ENCODE assay signal across 14 mouse cellular contexts in genomic region chr11:62026345-62026815, GRCm38 (mm10).
DNase-seq lines count a peak whose midpoint lies in the region; ATAC-seq and TF ChIP-seq lines count a peak whose summit lies in the region.
"Had no signal": no experiment of that assay in that cellular context is flagged by ENCODE, and none has a peak within 500 bp of the region (broad histone marks: within the 10 kb centered on the region; RNA-seq: fewer than 3 reads in every experiment).

No protein-coding gene starts in this region.

- TF ChIP-seq CTCF in kidney, postnatal 0 days (IDR thresholded peaks at IDR 0.05; ENCODE audit: low read depth), result no peak

- no peaks in the 10 kb centered on the region for H3K36me3 ChIP-seq in kidney, postnatal 0 days (ENCODE audit: insufficient read depth, low read length)
- no peaks in the 10 kb centered on the region for H3K36me3 ChIP-seq in midbrain, embryonic 14.5 days (ENCODE audit: control insufficient read depth, insufficient read depth, low read length)
- H3K36me3 ChIP-seq in midbrain, embryonic 16.5 days (ENCODE audit: control insufficient read depth, insufficient read depth, low read length), result no peaks in the 10 kb centered on the region

- 0 out of 2 replicates have a peak, but pooled peaks cover 5% of the 10 kb centered on the region for H3K4me1 ChIP-seq in kidney, postnatal 0 days (replicated peaks; ENCODE audit: insufficient read depth, low read length)
- H3K4me1 ChIP-seq in midbrain, embryonic 14.5 days (ENCODE audit: control insufficient read depth, insufficient read depth, low read length), result no peaks in the 10 kb centered on the region
- peaks cover 7% of the 10 kb centered on the region for H3K4me1 ChIP-seq in midbrain, embryonic 16.5 days (ENCODE audit: control insufficient read depth, insufficient read depth, low read length)

- no peak overlapping the region for H3K4me2 ChIP-seq in kidney, postnatal 0 days (ENCODE audit: low read length)
- no peak overlapping the region for H3K4me2 ChIP-seq in midbrain, embryonic 14.5 days (ENCODE audit: low read length)
- H3K4me2 ChIP-seq in midbrain, embryonic 16.5 days (ENCODE audit: low read length), result no peak overlapping the region
- H3K4me2 ChIP-seq: liver, embryonic 15.5 days had no signal

- H3K9ac ChIP-seq in kidney, postnatal 0 days (ENCODE audit: low read depth, low read length), result no peak overlapping the region
- H3K9ac ChIP-seq in midbrain, embryonic 14.5 days (replicated peaks; ENCODE audit: low read length), result no peak overlapping the region
- no peak overlapping the region for H3K9ac ChIP-seq in midbrain, embryonic 16.5 days (ENCODE audit: low read depth, low read length)
- H3K9ac ChIP-seq: liver, embryonic 15.5 days had no signal

- H3K27ac ChIP-seq in kidney, postnatal 0 days, result peak overlapping the region; percentile 19; the same call in 1 of the 2 replicates
- no peak overlapping the region for H3K27ac ChIP-seq in midbrain, embryonic 14.5 days (replicated peaks; ENCODE audit: low read depth, low read length)
- H3K27ac ChIP-seq in midbrain, embryonic 16.5 days (ENCODE audit: low read length), result no peak overlapping the region
- H3K27ac ChIP-seq: liver, embryonic 15.5 days; stomach, postnatal 0 days had no signal

- peak; percentile 32 for DNase-seq in kidney, postnatal 0 days (ENCODE audit: low spot score)
- no peak for DNase-seq in kidney, postnatal 25 days
- peak; percentile 21 for DNase-seq in midbrain, embryonic 14.5 days
- DNase-seq in cerebellum, adult 11-12 months, result peak; percentile 90
- peak; percentile 87 for DNase-seq in cerebellum, postnatal 25 days
- DNase-seq in Muller cell, postnatal 12 days (ENCODE audit: inconsistent ontology term), result no peak
- DNase-seq: gastrocnemius, postnatal 25 days had no signal

- no peaks in the 10 kb centered on the region for H3K9me3 ChIP-seq in kidney, postnatal 0 days (replicated peaks; ENCODE audit: low read length)
- no peaks in the 10 kb centered on the region for H3K9me3 ChIP-seq in midbrain, embryonic 14.5 days (ENCODE audit: control insufficient read depth, low read length)
- H3K9me3 ChIP-seq in midbrain, embryonic 16.5 days (replicated peaks; ENCODE audit: control insufficient read depth, low read length, poor library complexity, severe bottlenecking), result no peaks in the 10 kb centered on the region
- H3K9me3 ChIP-seq: liver, embryonic 15.5 days; megakaryocyte, embryonic 14.5 days had no signal

- ATAC-seq in kidney, postnatal 0 days (replicated peaks; ENCODE audit: low FRiP score, low read depth), result no peak
- no peak for ATAC-seq in midbrain, embryonic 14.5 days (ENCODE audit: low FRiP score, low TSS enrichment)
- ATAC-seq in midbrain, embryonic 16.5 days, result no peak
- ATAC-seq: inflammation-experienced regulatory T-cells, adult 6 months; Patski had no signal

- H3K4me3 ChIP-seq in kidney, postnatal 0 days (replicated peaks; ENCODE audit: low read depth, low read length), result no peak overlapping the region
- no peak overlapping the region for H3K4me3 ChIP-seq in midbrain, embryonic 14.5 days (replicated peaks; ENCODE audit: low read depth, low read length)
- no peak overlapping the region for H3K4me3 ChIP-seq in midbrain, embryonic 16.5 days (ENCODE audit: low read depth, low read length)
- H3K4me3 ChIP-seq: liver, embryonic 15.5 days; myocyte had no signal

- 71% methylated on average over 4 of the region's 4 CpGs for WGBS in kidney, postnatal 0 days
- WGBS in midbrain, embryonic 14.5 days, result 77% methylated on average over 4 of the region's 4 CpGs
- WGBS in midbrain, embryonic 16.5 days, result 81% methylated on average over 4 of the region's 4 CpGs

- H3K27me3 ChIP-seq in kidney, postnatal 0 days (ENCODE audit: insufficient read depth, low read length), result no peaks in the 10 kb centered on the region
- no peaks in the 10 kb centered on the region for H3K27me3 ChIP-seq in midbrain, embryonic 14.5 days (ENCODE audit: control insufficient read depth, insufficient read depth, low read length)
- H3K27me3 ChIP-seq in midbrain, embryonic 16.5 days (ENCODE audit: control insufficient read depth, insufficient read depth, low read depth, low read length), result no peaks in the 10 kb centered on the region
- H3K27me3 ChIP-seq: liver, embryonic 15.5 days; megakaryocyte, embryonic 14.5 days; Patski had no signal

Comparison
In these comparisons a context has a peak if more than half of its experiments do, and no peak if none do; other contexts are left out.
1. DNase-seq: peak in kidney, postnatal 0 days (single experiment), midbrain, embryonic 14.5 days (single experiment), cerebellum, adult 11-12 months (single experiment) and cerebellum, postnatal 25 days (2 of 2); none in kidney, postnatal 25 days (0 of 2) and Muller cell, postnatal 12 days (single experiment).